Mouse (Mus musculus) testis, adult 2 months (tissue): Measurements from ENCODE around the gene Hnrnpf. TPM values are rescaled to one million over a fixed set of nuclear protein-coding genes. Genes with fewer than 3 reads are reported as not detected.

Experiments
- H3K27ac ChIP-seq: fragments of 200-500 bp; 2 replicates; pipeline ENCODE4 v1.5.1; 2012; ENCODE audit warnings: low read depth, low read length; ENCODE audit not compliant: control insufficient read depth, insufficient read depth
- H3K27me3 ChIP-seq: fragments of 200-500 bp; 2 replicates; pipeline ENCODE4 v1.6.1; 2012; ENCODE audit warnings: mild to moderate bottlenecking, low read length, moderate library complexity; ENCODE audit not compliant: control insufficient read depth, insufficient read depth
- H3K36me3 ChIP-seq: fragments of 200-500 bp; 2 replicates; pipeline ENCODE4 v1.6.1; 2012; ENCODE audit warnings: mild to moderate bottlenecking, low read length; ENCODE audit not compliant: control insufficient read depth, insufficient read depth
- H3K4me1 ChIP-seq: fragments of 200-500 bp; 2 replicates; pipeline ENCODE4 v1.6.1; 2012; ENCODE audit warnings: low read length; ENCODE audit not compliant: control insufficient read depth, insufficient read depth
- H3K4me3 ChIP-seq: fragments of 200-500 bp; 2 replicates; pipeline ENCODE4 v1.5.1; 2012; ENCODE audit warnings: low read depth, mild to moderate bottlenecking, low read length, moderate library complexity, mixed read lengths; ENCODE audit not compliant: control insufficient read depth
- CTCF ChIP-seq: fragments of 200-500 bp; IDR thresholded peaks from 2 replicates; pipeline ENCODE4 v1.5.1; 2012; ENCODE audit warnings: low read depth, mild to moderate bottlenecking, inconsistent platforms, low read length, moderate library complexity; ENCODE audit not compliant: control insufficient read depth, insufficient read depth, insufficient replicate concordance
- POLR2A ChIP-seq: fragments of 200-500 bp; IDR thresholded peaks from 2 replicates; pipeline ENCODE4 v1.6.1; 2012; ENCODE audit warnings: low read depth, mild to moderate bottlenecking, inconsistent platforms, low read length, moderate library complexity; ENCODE audit not compliant: control insufficient read depth
- polyA plus RNA-seq: library from polyadenylated mRNA; depleted of rRNA; stranded (reverse); fragments of >200 nt; gene quantifications from 2 replicates; pipeline ENCODE4 v1.2.3, GENCODE M21; 2012

Hnrnpf gene
- polyA plus RNA-seq, 1 experiment, result 325 TPM

DNA sequence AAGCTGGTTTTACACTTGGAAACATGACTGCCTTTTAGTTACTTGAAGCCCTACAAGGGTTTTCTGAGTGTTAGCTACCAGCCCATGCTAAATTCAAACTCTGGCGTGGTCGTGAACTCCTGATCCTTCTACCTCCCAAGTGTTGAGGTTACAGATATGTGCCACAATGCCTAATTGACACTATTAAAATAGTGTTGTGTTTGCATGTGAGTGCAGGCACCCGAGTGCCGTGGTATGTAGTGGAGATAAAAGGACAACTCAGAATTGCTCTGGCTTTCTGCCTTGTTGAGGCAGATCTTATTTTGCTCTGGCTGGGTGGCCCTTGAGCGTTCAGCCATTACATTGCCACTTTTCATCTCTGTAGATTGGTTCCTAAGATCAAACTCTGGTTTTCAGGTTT is 28.6 kb downstream of the Hnrnpf start:
- H3K27ac ChIP-seq, result no peak overlapping the region
- no peak for TF ChIP-seq CTCF
- no peak for TF ChIP-seq POLR2A
- H3K4me3 ChIP-seq, result no peak overlapping the region
- H3K4me1 ChIP-seq, result no peaks in the 10 kb centered on the region
- H3K27me3 ChIP-seq, result no peaks in the 10 kb centered on the region
- no peaks in the 10 kb centered on the region for H3K36me3 ChIP-seq

DNA sequence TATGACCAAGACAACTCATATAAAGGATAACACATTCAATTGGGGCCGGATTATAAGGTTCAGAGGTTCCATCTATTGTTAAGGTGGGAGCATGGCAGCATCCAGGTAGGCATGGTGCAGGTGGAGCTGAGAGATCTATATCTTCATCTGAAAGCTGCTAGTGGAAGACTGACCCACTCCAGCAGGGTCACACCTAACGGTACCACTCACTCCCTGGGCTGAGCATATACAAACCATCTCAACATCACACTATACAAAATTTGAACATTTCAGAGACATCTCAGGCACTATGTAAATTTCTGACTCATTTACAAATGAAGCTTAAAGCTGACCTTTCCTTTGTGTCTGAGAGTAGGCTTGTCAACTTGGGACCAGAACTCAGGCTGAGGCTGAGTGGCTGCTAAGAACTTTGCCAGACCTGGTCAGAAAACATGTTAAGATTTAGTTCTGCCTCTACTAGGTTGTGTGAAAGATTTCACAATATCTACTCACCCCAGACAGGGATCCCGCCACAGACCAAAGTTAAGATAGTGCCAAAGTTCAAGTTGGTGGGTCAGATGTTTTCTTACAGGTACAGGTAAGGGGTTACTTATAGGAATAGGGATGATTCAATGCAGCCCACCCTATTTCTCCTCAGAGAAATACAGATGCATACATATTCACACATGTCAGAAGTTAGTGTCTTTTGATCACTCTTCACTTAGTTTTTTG is 30.0 kb downstream of the Hnrnpf start:
- no peaks in the 10 kb centered on the region for H3K4me1 ChIP-seq
- H3K4me3 ChIP-seq, result no peak overlapping the region
- H3K27ac ChIP-seq, result no peak overlapping the region
- H3K27me3 ChIP-seq, result no peaks in the 10 kb centered on the region
- TF ChIP-seq CTCF, result no peak
- TF ChIP-seq POLR2A, result no peak
- no peaks in the 10 kb centered on the region for H3K36me3 ChIP-seq

DNA sequence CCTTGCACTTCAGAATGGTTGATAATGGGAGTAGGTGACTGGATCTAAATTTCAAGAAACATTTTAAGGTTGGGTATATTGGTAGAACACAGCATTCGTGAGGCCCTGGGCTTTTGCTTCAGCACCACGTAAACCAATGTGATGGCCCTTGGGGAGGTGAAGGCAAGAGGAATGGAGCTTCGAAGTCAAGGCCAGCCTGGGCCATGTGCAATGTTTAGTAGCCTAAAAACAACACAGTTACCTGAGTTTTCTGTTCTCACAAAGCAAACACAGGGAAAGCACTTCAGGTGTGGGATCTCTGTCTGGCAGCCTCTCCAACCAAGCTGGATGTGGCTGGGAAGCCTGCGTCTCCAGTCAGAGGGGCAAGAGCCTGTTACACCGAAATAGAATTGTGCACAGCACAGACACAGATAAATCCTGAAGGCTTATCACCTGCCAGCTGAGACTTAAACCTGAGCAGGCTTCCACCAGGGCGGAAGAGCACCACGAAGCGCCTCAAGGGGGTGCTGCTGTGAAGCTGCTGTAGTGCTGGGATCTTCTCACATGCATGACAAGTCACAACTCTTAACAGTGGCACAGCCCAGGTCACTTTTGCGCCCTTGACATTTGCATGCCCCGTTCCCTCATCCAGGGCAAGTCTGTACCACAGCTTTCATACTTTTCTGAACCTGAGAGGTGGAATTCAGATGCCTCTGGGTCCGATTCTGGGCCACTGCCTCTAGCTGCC is 32.4 kb downstream of the Hnrnpf start:
- Histone ChIP-seq H3K36me3 (no peaks in the 10 kb centered on the region), H3K27me3 (no peaks in the 10 kb centered on the region), H3K27ac (no peak overlapping the region), H3K4me3 (no peak overlapping the region), H3K4me1 (no peaks in the 10 kb centered on the region)
- peak; percentile 18; the same call in 1 of the 2 replicates for TF ChIP-seq CTCF
- no peak for TF ChIP-seq POLR2A

DNA sequence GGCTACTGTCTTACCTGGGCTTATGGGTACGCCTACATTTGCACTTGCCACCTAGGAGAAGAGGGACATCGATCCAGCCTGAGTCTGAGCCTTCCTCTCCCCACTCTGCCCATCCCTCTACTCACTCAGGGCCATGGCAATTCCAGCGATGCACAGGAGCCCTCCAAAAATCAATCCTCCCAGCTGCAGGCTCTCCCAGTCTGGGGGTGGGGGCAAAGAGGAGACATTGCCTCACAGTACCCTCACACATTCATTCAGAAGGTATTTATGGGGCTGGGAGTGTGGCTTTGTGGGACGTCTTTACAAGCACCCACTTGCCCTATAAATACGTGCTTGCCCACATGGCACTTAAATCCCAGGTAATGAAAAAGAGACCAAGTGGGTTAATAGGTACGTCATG is 34.2 kb downstream of the Hnrnpf start:
- H3K27ac ChIP-seq, result no peak overlapping the region
- TF ChIP-seq CTCF (no peak), POLR2A (no peak)

DNA sequence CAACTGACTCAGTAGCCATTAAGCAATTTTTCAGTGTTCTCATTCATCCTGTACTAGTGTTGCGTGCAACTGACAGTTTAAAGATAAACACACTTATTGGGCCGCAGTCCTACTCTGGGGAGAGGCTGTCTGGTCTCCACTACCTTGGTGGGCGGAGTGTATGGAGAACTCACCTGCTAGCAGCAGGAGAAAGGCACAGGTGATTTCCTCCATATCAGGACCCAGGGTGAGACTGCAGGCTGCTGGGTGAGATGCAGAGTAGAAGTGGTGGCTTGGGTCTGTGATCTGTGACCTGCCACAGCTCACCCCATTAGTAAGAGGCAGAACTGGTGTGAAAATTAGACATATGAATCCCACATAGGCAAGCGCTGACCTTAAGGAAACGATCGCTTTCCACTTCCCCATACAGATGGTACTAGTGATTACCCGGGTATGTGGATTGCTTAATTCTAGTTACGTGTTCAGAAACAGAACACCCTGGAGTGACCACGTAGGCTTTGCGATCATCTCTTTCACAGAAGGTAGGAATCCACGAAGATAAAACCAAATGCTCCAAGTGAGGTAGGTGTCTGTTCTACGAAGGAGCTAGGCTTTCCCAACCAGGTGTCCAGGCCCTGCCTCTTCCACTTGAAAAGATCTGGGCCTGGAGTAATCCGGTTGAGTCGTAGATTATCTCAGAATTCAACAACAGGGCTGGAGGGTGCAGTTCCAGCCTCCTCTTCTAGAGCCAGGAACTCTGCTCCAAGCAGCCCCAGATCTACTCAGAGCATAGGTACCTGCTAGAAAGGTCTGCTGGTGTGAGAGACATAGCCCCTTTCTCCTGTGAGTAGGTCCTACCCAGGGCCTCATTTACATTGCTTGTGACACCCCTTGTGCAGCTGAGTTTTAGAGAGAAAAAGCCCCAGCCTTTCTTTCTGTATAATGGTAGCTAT is 35.8 kb downstream of the Hnrnpf start:
- TF ChIP-seq POLR2A, result no peak
- no peak for TF ChIP-seq CTCF
- H3K4me1 ChIP-seq, result no peaks in the 10 kb centered on the region
- H3K27ac ChIP-seq, result no peak overlapping the region
- no peak overlapping the region for H3K4me3 ChIP-seq
- no peaks in the 10 kb centered on the region for H3K36me3 ChIP-seq
- no peaks in the 10 kb centered on the region for H3K27me3 ChIP-seq

More for the DNA sequence above, 34.2 kb downstream of the Hnrnpf start:
- H3K4me1 ChIP-seq, result no peaks in the 10 kb centered on the region
- no peak overlapping the region for H3K4me3 ChIP-seq
- no peaks in the 10 kb centered on the region for H3K36me3 ChIP-seq
- H3K27me3 ChIP-seq, result no peaks in the 10 kb centered on the region

DNA sequence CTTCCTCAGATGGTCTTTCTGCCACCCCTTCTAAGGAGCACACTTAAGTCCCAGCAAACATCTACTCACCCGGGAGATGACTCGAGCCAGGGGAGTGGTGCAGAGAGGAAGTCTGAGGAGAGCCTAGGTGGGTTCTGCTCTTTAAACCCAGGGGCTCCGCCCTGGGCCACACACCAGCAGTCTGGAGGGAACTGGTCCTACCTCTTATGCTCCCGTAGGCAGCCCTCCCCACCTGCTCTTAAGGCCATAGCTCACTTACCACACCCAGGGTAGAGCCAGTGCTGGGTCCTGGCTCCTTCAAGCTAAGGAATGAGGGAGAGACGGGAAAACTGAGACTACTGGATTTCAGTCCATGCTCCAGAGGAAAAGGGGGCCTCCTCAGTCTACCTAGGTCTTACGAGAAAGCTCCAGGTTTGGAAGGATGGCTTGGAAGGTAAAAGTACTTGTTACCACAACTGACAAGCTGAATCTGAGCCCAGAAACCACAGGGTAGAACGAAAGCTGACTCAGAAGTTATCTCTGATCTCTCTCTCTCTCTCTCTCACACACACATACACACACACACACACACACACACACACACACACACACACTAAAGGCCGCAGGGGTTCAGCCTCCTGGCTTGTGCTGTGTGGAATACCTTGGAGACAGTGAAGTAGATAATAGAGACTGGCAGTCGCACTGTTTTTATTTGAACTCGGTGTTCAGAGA is 37.3 kb downstream of the Hnrnpf start, which contains the start of gene Fxyd4:
Gene Fxyd4 (minus strand): TSS at position 471 of the 711 bp plus-strand sequence.
- Histone ChIP-seq H3K4me1 (no peaks in the 10 kb centered on the region), H3K27me3 (no peaks in the 10 kb centered on the region), H3K27ac (no peak within 1 kb of the TSS), H3K36me3 (no peaks in the 10 kb centered on the region), H3K4me3 (no peak within 1 kb of the TSS)
- no peak for TF ChIP-seq POLR2A
- TF ChIP-seq CTCF, result no peak
